Mouse (Mus musculus): Measurements from ENCODE around the gene Gns.
"Not testable (repeated sequence)": the region's sequence is repeated elsewhere in the genome, so short reads cannot be mapped to it uniquely, and the experiment has no call there.

Gns gene

DNA sequence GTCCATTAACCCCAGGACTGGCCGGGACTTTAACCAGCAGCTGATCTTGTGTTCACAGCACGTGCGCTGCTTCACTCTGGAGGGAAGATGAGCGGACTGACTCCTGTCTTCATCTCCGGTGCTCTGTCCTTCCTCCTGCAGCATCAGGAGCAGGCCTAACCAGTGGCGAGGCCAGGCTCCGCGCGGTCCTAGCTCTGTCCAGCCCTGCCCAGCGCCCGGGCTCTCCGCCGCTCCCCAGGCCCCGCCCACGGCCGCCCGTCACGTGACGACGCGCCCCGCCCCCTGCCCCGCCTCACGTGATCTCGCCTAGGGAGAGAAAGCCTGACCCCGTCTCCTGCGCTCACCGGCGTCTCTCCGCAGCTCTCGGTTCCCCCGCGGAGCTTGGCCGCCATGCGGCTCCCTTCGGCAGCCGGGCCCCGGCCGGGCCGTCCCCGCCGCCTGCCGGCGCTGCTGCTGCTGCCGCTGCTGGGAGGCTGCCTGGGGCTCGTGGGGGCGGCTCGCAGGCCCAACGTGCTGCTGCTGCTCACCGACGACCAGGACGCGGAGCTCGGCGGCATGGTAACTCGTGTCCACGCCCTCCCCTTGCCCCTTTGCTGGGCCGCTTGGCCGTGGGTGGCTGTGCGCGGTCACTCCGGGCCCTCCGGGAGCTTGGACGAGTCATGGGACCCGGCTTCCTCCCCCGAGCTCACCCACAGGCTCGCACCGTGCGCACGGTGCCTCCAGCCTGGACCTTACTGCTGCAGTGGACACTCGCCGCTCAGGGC is at the start of gene Gns:
Gene Gns (plus strand): TSS at position 290 of the 764 bp plus-strand sequence.
- peak; percentile 78 for DNase-seq

DNA sequence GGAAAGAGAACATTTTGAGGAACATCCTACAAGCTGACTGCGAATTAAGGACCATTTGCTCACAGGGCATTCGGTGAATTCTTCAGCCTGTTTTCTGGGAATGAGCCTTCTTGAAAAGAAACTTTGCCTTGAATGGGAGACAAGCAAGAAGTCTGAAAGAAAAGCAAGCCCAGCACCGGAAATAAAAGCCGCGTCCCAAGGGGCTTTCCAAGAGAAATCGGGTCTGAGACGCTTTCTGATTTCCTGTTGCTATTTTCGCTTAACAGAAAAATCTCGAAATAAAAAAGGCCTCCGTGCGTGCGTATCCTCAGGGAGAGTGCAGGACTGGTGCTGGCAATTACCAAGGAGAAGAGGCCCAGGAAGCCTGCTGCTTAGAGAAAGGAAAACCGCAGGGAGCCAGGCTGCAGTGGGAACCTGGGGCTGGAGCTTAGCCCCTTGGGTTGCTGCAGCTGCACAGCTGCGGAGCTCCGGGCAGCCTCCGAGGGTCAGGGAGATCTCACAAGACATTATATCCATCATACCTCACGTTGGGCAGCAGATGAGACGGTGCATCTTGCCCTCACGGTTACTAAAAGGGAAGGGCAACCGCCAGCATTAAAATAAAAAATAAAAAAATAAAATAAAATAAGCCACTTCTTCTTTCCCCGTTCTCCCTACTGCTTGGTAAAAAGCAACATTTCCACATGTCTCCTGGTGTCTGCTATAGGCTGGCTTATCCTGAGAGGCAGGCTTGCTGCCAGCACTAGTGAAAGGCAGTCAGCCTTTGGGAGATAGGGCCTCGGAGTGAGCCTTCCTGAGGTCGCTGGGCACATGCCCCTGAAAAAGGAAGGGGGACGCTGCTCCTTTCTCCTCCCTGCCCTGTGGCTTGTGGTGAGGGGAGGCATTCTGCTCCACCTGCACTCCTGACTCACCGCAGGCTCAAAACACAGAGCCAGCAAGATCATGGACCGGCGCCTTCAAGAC is 49.3 kb upstream of the Gns start:
- no peak for DNase-seq

DNA sequence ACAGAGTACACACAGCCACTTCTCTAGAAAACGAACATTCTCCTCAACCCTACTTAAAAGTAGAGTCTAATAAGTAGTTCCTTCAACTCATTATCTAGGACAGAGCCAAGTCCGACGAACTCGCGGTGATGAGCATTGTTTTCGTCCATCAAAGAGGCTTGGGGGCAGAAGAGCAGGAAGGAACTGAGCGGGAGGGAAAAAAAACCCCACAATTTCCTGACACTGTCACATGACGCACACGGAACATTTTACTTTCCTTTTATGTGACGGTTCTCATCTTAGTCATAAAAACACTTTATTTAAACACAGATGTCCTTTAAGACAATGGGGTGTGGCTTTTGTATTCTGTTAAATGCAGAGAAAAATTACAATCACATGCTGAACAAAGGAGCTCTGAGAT is 48.5 kb upstream of the Gns start:
- no peak for DNase-seq

DNA sequence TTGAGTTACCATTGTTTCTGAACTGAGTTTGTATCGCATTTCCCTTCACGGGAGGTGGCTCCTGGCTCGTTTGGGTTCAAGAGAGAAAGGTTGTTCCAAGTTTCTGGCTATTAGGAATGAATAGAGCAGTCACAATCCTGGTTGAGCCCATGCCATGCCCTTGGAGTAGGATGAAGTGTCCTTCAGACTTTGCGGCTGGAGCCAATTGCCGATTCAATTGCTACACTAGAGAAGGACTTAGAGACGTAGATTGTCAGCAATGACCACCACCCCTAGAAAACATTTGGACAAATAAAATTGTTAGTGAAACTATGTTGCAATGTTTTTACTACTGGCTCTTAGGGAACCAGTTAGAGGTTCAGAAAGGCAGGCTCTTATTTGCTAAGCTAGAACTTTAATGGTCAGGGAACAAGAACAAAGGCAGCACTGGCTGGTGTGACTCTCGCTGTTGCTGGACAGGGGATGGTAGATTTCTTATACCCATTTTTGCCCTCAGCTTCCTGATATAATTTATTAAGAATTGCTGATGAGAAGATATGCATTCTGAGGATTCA is 46.4 kb upstream of the Gns start:
- DNase-seq: no peak

DNA sequence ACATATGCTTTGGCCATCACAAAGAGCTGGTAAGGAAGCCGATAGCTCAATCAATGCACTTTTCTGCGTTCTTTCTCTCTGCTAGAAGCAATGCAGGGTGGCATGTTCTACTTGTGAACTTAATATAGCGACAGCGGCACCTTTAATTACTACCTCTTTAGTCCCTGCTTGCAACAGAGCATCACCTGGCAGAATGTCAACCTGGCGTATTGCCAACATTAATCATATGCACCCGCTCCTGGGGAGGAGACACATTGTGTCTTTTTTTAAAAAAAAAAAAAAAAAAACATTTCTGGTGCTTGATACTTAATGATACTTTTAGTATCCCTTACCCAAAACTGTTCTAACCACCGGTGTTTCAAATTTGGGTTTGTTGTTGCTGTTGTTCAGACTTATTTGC is 41.4 kb upstream of the Gns start:
- DNase-seq: peak; percentile 40

DNA sequence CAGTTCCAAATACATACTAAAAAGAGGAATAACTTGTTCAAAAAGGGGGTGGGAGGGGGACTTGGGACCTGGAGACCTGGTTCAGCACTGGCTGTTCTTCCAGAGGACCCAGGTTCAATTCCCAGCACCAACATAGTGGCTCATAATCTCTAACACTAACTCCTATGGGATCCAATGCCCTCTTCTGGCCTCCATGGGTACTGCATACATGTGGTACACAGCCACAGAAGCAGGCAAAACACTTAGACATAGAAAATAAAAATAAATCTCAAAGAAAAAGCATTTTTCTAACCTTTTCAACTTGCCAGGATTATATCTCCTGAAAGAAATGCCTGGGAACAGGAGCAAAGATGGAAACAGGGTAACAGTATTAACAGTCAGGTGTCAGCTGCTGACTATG is 38.7 kb upstream of the Gns start:
- no peak for DNase-seq

DNA sequence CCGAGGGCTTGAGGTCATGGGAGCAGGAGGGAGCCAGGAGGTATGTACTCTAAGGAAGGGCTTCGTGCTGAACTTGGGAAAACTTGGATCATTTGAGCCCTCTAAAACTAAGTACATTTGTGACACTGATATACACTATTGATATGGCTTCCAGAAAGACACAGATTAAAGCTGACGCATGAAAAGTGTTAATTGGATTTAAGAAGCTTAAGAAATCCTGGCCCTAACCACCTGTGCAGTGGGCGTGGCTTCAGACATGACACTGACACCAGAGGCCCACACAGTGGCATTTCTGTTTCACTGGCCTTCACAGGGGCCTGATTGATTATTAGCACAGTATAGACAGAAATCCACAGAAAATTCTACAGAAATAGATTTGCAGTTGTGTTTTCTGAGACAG is 35.3 kb upstream of the Gns start:
- no peak for DNase-seq

DNA sequence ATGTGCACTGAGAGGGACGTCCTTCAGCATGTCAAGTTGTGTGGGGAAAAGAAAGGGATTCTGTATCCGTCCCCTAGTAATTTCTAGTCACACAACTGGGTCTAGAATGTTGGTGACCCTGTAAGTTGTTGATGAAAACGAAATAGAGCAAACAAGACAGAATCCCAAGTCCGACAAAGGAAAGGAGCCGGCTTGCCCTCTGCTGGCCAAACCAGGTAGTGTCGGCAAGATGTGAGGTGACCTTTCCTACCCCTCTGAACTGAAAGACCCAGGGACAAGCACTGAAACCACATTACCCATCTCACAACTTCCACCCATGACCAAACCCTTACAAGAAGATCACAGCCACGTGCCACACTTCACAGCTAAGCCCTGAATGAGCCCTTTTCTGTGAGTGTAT is 34.0 kb upstream of the Gns start:
- DNase-seq: peak; percentile 68

DNA sequence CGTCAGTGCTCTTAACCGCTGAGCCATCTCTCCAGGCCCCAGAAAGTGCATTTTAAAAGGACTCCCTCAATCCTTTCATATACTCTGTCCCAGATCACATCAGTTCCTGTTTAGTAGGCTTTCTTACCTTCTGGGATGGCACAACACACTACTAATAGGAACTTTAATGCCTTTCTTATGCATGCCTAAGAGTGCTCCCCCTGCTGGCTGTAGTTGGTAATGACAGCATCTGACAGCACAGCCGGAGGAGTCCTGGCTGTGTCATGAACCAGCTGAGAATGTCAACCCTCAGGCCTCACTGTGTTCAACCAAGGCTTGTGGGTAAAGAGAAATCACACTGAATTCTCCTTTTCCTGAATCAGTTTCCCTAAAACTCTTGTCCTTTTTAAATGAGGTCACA is 30.3 kb upstream of the Gns start:
- peak; percentile 61 for DNase-seq

DNA sequence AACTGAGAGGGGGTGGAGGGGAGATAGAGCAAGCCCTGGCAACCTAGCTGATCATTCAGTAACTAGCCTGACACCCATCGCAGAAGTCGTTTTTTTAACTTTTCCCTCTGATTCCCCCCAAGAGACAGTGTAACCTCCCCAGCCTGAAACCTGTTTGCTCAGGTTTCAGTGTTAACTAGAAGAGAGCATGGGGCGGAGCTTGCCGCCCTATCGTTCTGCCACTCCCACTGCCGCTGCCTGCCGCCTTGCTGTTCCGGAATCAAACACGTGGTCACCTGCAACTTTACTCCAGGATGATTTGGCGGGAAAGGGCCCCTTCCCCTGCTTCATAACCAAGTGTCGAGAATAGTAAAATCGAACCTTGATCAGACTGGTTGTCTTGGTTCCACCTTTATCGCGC is 28.4 kb upstream of the Gns start:
- not testable (repeated sequence) for DNase-seq

DNA sequence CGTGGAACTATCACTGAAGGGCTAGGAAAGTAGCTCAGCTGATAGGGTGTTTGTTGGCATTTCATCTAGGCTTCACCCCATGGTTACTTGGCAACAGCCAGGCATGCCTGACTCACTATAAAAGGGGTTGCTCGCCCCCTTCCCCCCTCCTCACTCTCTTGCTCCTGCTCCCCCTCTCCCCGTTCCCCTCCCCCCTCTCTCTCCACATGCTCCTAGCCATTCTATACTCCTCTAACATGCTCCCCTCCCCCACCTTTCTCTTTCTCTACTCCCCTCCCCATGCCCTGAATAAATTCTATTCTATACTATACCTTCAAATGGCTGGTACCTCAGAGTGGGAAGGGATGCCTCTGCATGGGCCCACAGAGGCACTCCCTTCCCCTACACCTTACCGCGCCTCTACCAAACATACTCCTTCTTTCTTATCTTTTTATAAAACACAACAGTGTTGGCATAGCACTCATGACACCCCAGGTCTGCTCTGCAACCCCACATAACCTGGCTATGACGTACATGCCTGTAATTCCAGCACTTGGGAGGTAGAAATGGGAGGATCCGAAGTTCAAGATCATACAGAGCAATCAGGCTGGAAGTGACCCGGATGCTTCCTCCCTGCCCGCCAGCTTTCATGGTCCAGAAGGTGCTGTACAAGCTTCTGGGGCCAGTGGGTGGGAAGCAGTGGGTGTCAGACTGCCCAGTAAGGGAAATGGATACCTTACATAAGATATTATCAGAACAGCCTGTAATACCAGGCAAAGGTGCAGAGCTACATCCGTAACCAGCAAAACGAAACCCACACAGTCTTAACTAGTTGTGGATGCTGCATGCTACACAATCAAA is 23.9 kb upstream of the Gns start:
- no peak for DNase-seq

DNA sequence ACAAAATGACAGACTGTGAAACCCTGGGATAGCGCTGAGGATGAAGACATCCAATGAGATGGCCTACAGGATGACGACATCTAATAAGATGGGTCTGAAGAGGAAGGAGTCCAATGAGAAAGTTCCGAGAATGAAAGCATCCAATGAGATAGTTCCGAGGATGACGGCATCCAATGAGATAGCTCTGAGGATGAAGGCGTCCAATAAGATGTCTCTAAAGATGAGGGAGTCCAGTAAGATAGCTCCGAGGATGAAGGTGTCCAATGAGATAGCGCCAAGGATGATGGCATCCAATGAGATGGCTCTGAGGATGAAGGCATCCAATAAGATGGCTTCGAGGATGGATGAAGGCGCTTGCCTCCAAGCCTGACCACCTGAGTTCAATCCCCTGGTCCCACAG is 22.6 kb upstream of the Gns start:
- DNase-seq: no peak

DNA sequence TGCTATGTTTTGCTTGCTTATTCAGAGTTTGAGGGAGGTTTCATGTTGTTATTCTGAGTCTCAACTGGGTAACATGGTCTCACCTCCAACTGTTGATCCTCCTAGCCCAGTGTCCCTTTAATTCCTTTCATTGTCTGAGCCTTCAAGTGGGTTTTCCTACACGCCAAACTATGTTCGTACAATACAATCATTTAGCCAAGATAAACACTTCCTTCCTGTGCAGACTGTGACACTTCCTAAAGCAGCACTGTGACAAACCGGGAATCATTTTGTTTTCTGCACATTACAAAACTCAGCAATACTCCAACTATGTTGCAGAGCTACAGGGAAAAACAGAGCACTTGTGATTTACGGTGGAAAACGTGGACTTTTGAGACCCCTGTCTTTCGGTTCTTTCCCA is 21.0 kb upstream of the Gns start:
- no peak for DNase-seq

DNA sequence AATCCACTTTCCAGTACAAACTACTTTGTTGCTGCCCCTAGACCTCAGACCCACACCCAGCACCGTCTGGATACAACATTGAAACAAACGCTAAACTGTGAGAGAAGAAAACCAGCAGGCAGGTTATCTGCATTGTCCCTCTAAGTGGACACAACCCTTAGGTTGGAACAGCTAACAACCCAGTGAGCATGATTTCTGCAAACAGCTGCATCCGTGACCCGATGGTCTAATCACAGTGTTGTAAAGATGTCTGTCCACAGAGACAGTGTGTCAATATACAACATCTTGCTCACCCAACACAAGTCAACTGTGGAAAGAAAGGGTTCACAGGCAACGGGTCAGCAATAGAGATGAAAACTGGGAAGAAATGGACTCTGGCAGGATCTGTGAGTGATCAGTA is 15.6 kb upstream of the Gns start:
- no peak for DNase-seq

DNA sequence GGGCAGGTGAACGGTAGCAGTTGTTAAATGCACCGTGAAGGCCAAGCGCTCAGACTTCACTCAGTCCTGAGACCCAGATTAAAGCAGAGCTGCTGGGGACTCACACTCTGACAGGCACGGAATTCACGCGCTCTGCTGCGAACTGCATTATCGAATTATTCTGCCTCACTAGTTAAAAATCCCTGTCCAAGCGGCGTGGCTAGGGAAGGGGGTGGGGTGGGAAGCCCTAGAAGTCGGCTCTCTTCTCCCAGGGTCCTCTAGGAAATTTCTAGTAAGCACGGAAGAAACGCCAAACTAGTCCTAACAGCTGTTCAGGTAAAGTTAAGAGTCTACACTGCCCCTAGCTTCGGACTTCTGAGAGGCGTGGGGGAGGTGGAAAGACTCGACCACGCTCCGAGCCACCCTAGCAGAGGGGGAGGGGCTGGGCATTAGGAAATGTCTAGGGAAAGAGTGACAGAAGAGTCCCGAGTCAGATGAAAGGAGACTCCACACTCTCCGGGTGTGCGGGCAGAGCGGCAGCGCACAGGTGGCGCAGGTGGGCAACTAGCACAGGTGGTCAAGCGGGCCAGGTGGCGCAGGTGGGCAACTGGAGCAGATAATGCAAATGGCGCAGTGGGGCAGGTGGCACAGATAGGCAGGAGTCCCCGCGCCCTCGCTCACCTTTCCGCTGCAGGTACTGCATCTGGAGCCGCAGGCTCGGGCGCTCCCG is 14.4 kb upstream of the Gns start:
- no peak for DNase-seq

DNA sequence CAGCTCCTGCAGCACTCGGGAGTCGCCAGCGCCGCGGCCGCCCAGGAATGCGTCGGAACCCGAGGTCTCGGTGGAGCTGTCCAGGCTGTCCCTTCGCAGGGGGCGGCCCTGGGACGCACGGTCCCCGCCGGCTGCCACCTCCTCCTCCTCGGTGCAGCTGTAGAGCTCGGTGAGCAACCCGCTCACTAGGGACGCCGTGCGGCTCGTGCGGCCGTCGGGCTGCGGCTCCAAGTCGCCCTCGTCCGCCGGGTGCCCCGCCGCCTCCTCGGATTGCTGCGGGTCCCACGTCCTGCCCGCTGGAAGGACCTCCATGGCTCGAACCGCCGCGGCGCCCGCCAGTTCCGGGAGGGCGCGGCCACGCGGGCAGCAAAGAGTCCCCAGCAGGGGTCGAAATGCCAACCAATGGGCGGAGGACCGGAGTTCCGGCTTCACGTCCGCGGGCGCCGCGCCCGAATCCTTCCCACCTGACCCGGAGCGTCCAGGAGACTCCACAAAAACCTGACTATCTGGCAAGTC is 13.8 kb upstream of the Gns start, which contains the start of gene Tbc1d30:
Gene Tbc1d30 (minus strand): TSS at position 213 of the 516 bp plus-strand sequence.
- no peak for DNase-seq

DNA sequence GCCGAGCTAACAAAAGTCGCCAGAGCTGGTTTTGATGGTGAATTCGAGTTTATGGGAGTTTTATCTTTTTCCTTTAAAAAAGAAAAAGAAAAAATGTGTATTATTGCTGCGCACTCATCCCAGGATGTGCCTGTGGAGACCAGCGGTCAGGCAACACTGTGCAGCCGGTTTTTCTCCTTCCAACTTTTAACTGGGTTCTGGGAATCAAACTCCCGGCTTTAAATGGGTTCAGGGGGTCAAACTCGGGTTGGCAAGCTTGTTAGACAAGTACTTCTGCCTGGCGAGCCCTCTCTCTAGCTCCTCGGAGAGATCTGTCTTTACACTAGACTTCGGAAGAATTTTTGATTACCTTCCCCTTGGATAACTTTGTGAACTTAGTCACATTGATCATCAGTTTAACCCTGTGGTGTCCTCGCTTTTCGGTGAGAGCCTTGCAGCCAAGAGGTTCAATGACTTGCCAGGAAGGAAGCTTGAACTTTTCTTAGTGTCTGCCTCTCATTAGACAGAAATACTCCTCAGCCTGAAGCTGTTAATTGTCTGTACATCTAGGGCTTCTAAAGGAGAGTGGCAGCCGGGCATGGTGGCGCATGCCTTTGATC is 13.1 kb upstream of the Gns start:
- no peak for DNase-seq

DNA sequence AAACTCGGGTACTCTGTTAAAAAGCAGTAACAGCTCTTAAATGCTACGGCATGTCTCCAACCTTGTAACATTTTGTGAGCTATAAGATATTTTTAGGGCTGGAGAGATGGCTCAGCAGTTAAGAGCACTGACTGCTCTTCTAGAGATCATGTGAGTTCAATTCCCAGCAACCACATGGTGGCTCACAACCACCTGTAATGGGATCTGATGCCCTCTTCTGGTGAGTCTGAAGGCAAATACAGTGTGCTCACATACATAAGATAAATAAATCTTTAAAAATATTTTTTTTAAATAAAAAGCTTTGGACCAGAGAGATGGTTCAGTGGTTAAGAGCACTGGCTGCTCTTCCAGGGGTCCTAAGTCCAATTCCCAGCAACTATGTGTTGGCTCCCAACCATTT is 4.5 kb upstream of the Gns start:
- DNase-seq: no peak

DNA sequence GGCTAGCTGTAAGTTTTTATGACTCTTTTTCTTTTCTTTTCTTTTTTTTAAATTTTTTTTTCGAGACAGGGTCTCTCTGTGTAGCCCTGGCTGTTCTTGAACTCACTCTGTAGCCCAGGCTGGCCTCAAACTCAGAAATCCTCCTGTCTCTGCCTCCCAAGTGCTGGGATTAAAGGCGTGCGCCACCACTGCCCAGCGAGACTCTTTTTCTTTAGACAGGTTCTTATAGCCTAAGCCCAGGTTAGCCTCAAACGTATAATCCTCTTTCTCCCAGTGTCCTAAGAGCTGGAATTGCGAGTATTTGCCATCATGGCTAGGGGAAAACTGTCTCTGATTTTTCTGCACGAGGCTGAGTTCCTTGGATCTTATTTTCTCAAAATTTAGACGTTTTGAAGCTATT is 1.7 kb upstream of the Gns start:
- DNase-seq: no peak

DNA sequence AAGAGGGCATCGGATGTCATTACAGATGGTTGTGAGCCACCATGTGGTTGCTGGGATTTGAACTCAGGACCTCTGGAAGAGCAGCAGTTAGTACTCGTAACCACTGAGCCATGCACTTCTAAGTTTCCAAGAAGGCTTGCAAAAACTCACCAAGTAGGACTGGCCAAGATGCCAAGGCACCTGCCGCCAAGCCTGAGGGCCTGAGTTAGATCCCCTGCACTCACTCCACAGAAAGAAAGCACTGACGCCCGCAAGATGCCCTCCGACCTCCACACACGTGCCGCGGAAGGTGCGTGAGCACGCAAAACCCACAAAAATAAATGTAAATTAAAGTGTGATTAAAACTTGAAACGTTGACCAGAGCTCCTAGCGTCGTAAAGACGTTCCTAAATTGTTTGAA is 584 bp upstream of the Gns start:
- peak; percentile 37 for DNase-seq

DNA sequence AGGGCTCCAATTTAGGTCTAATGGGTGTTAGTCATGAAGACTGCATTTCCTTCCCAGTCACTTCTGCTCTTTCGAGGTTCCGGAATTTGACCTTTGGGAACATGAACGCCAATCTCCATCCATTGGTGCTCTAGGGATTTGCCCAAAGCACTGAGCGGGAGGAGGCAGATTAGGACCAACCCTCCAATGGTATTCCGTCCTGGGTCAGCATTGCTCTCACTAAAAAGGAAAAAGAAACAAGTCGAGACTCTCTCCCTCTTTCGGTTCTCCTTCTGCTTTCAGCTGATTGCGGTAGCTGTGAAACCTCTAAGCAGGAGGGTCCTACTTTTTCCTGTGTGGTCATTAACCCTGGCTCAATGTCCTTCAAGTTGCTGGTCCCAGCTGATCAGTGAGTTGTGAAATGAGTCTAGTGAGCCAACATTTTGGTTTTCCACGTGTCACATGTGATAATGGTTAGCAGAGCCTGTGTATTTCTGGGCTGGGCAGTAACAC is 937 bp downstream of the Gns start:
- peak; percentile 27 for DNase-seq

All from cerebellum, adult 9-10 months (tissue).